Mouse (Mus musculus) stomach, embryonic 16.5 days (tissue): ENCODE measurements around the gene Wdr49. TPM values are rescaled to one million over a fixed set of nuclear protein-coding genes. Genes with fewer than 3 reads are reported as not detected.

Source experiments
- ATAC-seq: fragments of 200-750 bp; cut with Nextera tagmentation; 2 replicates; pipeline ENCODE4 v1.8.0; 2017; ENCODE audit warnings: moderate number of reproducible peaks, moderate TSS enrichment; ENCODE audit not compliant: insufficient read depth, low FRiP score
- H3K27ac ChIP-seq: fragments of 300-500 bp; sonication (generic); 2 replicates; pipeline ENCODE4 v1.5.1; 2014; ENCODE audit warnings: low read length
- H3K27me3 ChIP-seq: fragments of 300-500 bp; sonication (generic); 2 replicates; pipeline ENCODE4 v1.6.1; 2014; ENCODE audit warnings: low read length, control low read depth, mixed read lengths; ENCODE audit not compliant: control insufficient read depth, insufficient read depth
- H3K36me3 ChIP-seq: fragments of 300-500 bp; sonication (generic); 2 replicates; pipeline ENCODE4 v1.6.1; 2014; ENCODE audit warnings: low read length; ENCODE audit not compliant: control insufficient read depth, insufficient read depth
- H3K4me1 ChIP-seq: fragments of 300-500 bp; sonication (generic); 2 replicates; pipeline ENCODE4 v1.6.1; 2014; ENCODE audit warnings: low read length, control low read depth, mixed read lengths; ENCODE audit not compliant: control insufficient read depth, insufficient read depth
- H3K4me2 ChIP-seq: fragments of 300-500 bp; sonication (generic); 2 replicates; pipeline ENCODE4 v1.6.1; 2014; ENCODE audit warnings: low read depth, low read length, mixed read lengths
- H3K4me3 ChIP-seq: fragments of 300-500 bp; sonication (generic); replicated peaks from 2 replicates; pipeline ENCODE4 v1.5.1; 2014; ENCODE audit warnings: mild to moderate bottlenecking, low read length
- H3K9ac ChIP-seq: fragments of 300-500 bp; sonication (generic); 2 replicates; pipeline ENCODE4 v1.6.1; 2014; ENCODE audit warnings: low read length
- H3K9me3 ChIP-seq: fragments of 300-500 bp; sonication (generic); replicated peaks from 2 replicates; pipeline ENCODE4 v1.6.1; 2016; ENCODE audit warnings: low read length, control low read depth; ENCODE audit not compliant: control insufficient read depth
- WGBS: fragments of 180-500 bp; shearing (Covaris S2); extraction: QIAGEN DNeasy Blood & Tissue Kit; methylation state at CpG from one replicate; pipeline ENCODE4 v1.1.7; 2014; 5-methylcytosine and 5-hydroxymethylcytosine counted together
- polyA plus RNA-seq: library from polyadenylated mRNA; unstranded; fragments of >200 nt; fragmentation: Nextera tagmentation; extraction: Ambion mirVana; gene quantifications from 2 replicates; pipeline ENCODE4 v1.2.1, GENCODE M21; 2015

Gene Wdr49
- polyA plus RNA-seq, 1 experiment from 2014 or later: not detected

GRCm38 (mm10) chr3:75276522-75276921, 205.4 kb downstream of the Wdr49 start:
- Histone ChIP-seq H3K36me3 (no peaks in the 10 kb centered on the region), H3K27ac (no peak overlapping the region), H3K9ac (no peak overlapping the region), H3K27me3 (no peaks in the 10 kb centered on the region), H3K4me3 (no peak overlapping the region), H3K4me2 (no peak overlapping the region), H3K4me1 (no peaks in the 10 kb centered on the region), H3K9me3 (no peaks in the 10 kb centered on the region)
- 82% methylated on average over 3 of the region's 3 CpGs for WGBS
- ATAC-seq: no peak

- Histone ChIP-seq H3K9me3 (no peaks in the 10 kb centered on the region), H3K36me3 (no peaks in the 10 kb centered on the region), H3K4me3 (no peak overlapping the region), H3K27ac (no peak overlapping the region), H3K4me2 (no peak overlapping the region), H3K27me3 (no peaks in the 10 kb centered on the region), H3K9ac (no peak overlapping the region), H3K4me1 (no peaks in the 10 kb centered on the region)
- no peak for ATAC-seq
These were observed 206.8 kb downstream of the Wdr49 start for GRCm38 (mm10) chr3:75275127-75275526.

- no peaks in the 10 kb centered on the region for H3K36me3 ChIP-seq
- no peak within 1 kb of the TSS for H3K4me2 ChIP-seq
- no peaks in the 10 kb centered on the region for H3K27me3 ChIP-seq
- H3K4me1 ChIP-seq: no peaks in the 10 kb centered on the region
- H3K27ac ChIP-seq: no peak within 1 kb of the TSS
- ATAC-seq: no peak
- 77% methylated on average over 2 of the region's 2 CpGs for WGBS
- H3K9me3 ChIP-seq: no peaks in the 10 kb centered on the region
- no peak within 1 kb of the TSS for H3K9ac ChIP-seq
- no peak within 1 kb of the TSS for H3K4me3 ChIP-seq
These were observed 212.0 kb downstream of the Wdr49 start, which contains the start of gene Serpini2 for GRCm38 (mm10) chr3:75269978-75270377. Gene Serpini2 (minus strand): TSS chr3:75270078.

GRCm38 (mm10) chr3:75259356-75259755, 222.6 kb downstream of the Wdr49 start:
- Histone ChIP-seq H3K4me1 (no peaks in the 10 kb centered on the region), H3K27me3 (no peaks in the 10 kb centered on the region), H3K27ac (no peak overlapping the region), H3K9me3 (no peaks in the 10 kb centered on the region), H3K9ac (no peak overlapping the region), H3K4me3 (no peak overlapping the region), H3K4me2 (no peak overlapping the region), H3K36me3 (no peaks in the 10 kb centered on the region)
- no peak for ATAC-seq

Other genes with a start within 250 kb of the Wdr49 start
- 45.2 and 54.8 TPM in 2 replicates for gene Serpini2, start 212.1 kb downstream of the Wdr49 start, polyA plus RNA-seq
- 80.6 and 88.3 TPM in 2 replicates for gene Pdcd10, start 74.7 kb upstream of the Wdr49 start, polyA plus RNA-seq
- 19.5 and 21.2 TPM in 2 replicates for gene Serpini1, start 75.4 kb upstream of the Wdr49 start, polyA plus RNA-seq